In genomic region chr12:15535822-15536221, GRCm38 (mm10) we compare ENCODE assay signal across 8 mouse cellular contexts.
DNase-seq lines count a peak whose midpoint lies in the region; ATAC-seq lines count a peak whose summit lies in the region.

No protein-coding gene starts in this region.

- DNase-seq in B cell, adult 2 months: peak; percentile 90
- peak; percentile 74 to 92 for DNase-seq in adrenal gland, adult (ENCODE audit: inconsistent age in 2 of 2, low spot score in 1 of 2)
- DNase-seq in embryo, embryonic 11 days: peak; percentile 86
- peak; percentile 86 for DNase-seq in layer of hippocampus, adult 11-12 months (ENCODE audit: low spot score)
- peak; percentile 91 for DNase-seq in lung, postnatal 10 days
- DNase-seq in retina, adult 2 months (ENCODE audit: low read depth, low spot score): peak; percentile 55
- peak; percentile 72 to 78 for DNase-seq in thymus, postnatal 36 days

- peak; percentile 77 for ATAC-seq in granulocyte monocyte progenitor cell, adult 5-6 weeks (replicated peaks; ENCODE audit: poor library complexity, severe bottlenecking)

Comparison
In these comparisons a context has a peak if more than half of its experiments do, and no peak if none do; other contexts are left out.
1. Peak in every context shown above with its lines: DNase-seq and ATAC-seq.